Mouse (Mus musculus): ENCODE data around the gene Glis1.

- TF ChIP-seq CTCF (IDR thresholded peaks at IDR 0.05; ENCODE audit: borderline replicate concordance, insufficient read depth, low read depth, low read length) (no peak), POLR2A (IDR thresholded peaks at IDR 0.05; ENCODE audit: borderline replicate concordance, insufficient read depth, low read length) (no peak)
Observed at GRCm38 (mm10) chr4:107502601-107503051, 68.2 kb downstream of the Glis1 start.
